17 mouse cellular contexts compared by ENCODE assay signal in genomic region chr19:7617085-7617484, GRCm38 (mm10). TPM values are rescaled to one million over a fixed set of nuclear protein-coding genes. Genes with fewer than 3 reads are reported as not detected.
"Had no signal": no experiment of that assay in that cellular context is flagged by ENCODE, and none has a peak within 500 bp of the region (broad histone marks: within the 10 kb centered on the region; RNA-seq: fewer than 3 reads in every experiment).

No protein-coding gene starts in this region.

- DNase-seq: thymus, adult 18-20 months had no signal

- H3K27me3 ChIP-seq: lung, embryonic 15.5 days had no signal

- ATAC-seq: intestine, postnatal 0 days; liver, postnatal 0 days had no signal

- H3K9me3 ChIP-seq: limb, embryonic 15.5 days; lung, embryonic 15.5 days; midbrain, embryonic 13.5 days; neural tube, embryonic 13.5 days had no signal

- H3K27ac ChIP-seq: kidney, postnatal 0 days; limb, embryonic 15.5 days; liver, embryonic 14.5 days; lung, embryonic 15.5 days; midbrain, embryonic 13.5 days; neural tube, embryonic 13.5 days had no signal

- H3K4me3 ChIP-seq: limb, embryonic 15.5 days; lung, embryonic 15.5 days; midbrain, embryonic 13.5 days; neural tube, embryonic 13.5 days had no signal

- H3K4me2 ChIP-seq: limb, embryonic 15.5 days; liver, embryonic 11.5 days; lung, embryonic 15.5 days; midbrain, embryonic 13.5 days; neural tube, embryonic 13.5 days had no signal

- H3K36me3 ChIP-seq: limb, embryonic 15.5 days; lung, embryonic 15.5 days; midbrain, embryonic 13.5 days; neural tube, embryonic 13.5 days had no signal

- H3K9ac ChIP-seq: limb, embryonic 15.5 days; liver, embryonic 14.5 days; liver, postnatal 0 days; lung, embryonic 15.5 days; midbrain, embryonic 13.5 days had no signal

RNA-seq across cellular contexts. Expression of gene Hrasls5, which starts 4.7 kb away (rescaled TPM):
- polyA plus RNA-seq: intestine, postnatal 0 days; kidney, embryonic 14.5 days; limb, embryonic 11.5 days; limb, embryonic 15.5 days; liver, embryonic 11.5 days; liver, postnatal 0 days; midbrain, embryonic 13.5 days; midbrain, postnatal 0 days; neural tube, embryonic 13.5 days; small intestine, adult 2 months; spleen, adult 2 months; stomach, embryonic 16.5 days; urinary bladder, adult 2 months had no signal

RNA-seq across cellular contexts. Expression of gene Lgals12, which starts 10.1 kb away (rescaled TPM):
- polyA plus RNA-seq: liver, embryonic 11.5 days; liver, postnatal 0 days had no signal
